Mouse (Mus musculus) macrophage (primary cell): ENCODE measurements around the gene Zfp953. TPM values are rescaled to one million over a fixed set of nuclear protein-coding genes. Genes with fewer than 3 reads are reported as not detected.

Experiments used
- polyA plus RNA-seq: library from polyadenylated mRNA; stranded (reverse); fragments of 250-400 nt; gene quantifications from 3 replicates; pipeline ENCODE4 v1.2.4, GENCODE M21; 2018; ENCODE audit warnings: inconsistent platforms

Zfp953 gene
- polyA plus RNA-seq, 1 experiment from 2014 or later = 4.4 TPM

Other genes starting within 250 kb of the Zfp953 start
- gene Rslcan18, start 244.3 kb downstream of the Zfp953 start, polyA plus RNA-seq = 0.95 to 1.3 TPM (median 1.1 TPM) in 3 replicates
- gene Zfp759, start 238.9 kb downstream of the Zfp953 start, polyA plus RNA-seq = 1.9 to 4.9 TPM (median 2.7 TPM) in 3 replicates
- 6.0 to 10.7 TPM (median 8.7 TPM) in 3 replicates for gene Rsl1, start 187.4 kb downstream of the Zfp953 start, polyA plus RNA-seq
- 4.4 to 6.6 TPM (median 5.4 TPM) in 3 replicates for gene Zfp455, start 166.1 kb downstream of the Zfp953 start, polyA plus RNA-seq
- gene Zfp458, start 82.1 kb downstream of the Zfp953 start, polyA plus RNA-seq = 1.3 to 2.5 TPM (median 1.3 TPM) in 3 replicates
- gene Zfp457, start 54.1 kb downstream of the Zfp953 start, polyA plus RNA-seq = not detected in 3 replicates
- gene Zfp595, start 28.0 kb downstream of the Zfp953 start, polyA plus RNA-seq = 2.8 to 5.1 TPM (median 3.8 TPM) in 3 replicates
- not detected in 3 replicates for gene Gm28044, start 69 bp downstream of the Zfp953 start, polyA plus RNA-seq
- 0.44 to 0.63 TPM in 2 of 3 replicates, not detected in the other for gene Gm28041, start 15.1 kb upstream of the Zfp953 start, polyA plus RNA-seq
- gene Zfp456, start 15.2 kb upstream of the Zfp953 start, polyA plus RNA-seq = 2.0 to 3.9 TPM (median 3.4 TPM) in 3 replicates
- 6.7 to 16.2 TPM (median 12.5 TPM) in 3 replicates for gene Zfp429, start 39.2 kb upstream of the Zfp953 start, polyA plus RNA-seq
- gene Zfp459, start 60.8 kb upstream of the Zfp953 start, polyA plus RNA-seq = 0.06 to 0.61 TPM (median 0.37 TPM) in 3 replicates
- 6.3 to 10.0 TPM (median 9.7 TPM) in 3 replicates for gene Zfp874a, start 91.0 kb upstream of the Zfp953 start, polyA plus RNA-seq
- gene Zfp874b, start 123.7 kb upstream of the Zfp953 start, polyA plus RNA-seq = 4.9 to 9.3 TPM (median 7.7 TPM) in 3 replicates
- gene Zfp58, start 139.9 kb upstream of the Zfp953 start, polyA plus RNA-seq = 4.4 to 10.5 TPM (median 6.7 TPM) in 3 replicates
- not detected in 3 replicates for gene Gm26965, start 165.5 kb upstream of the Zfp953 start, polyA plus RNA-seq
- 19.6 to 25.6 TPM (median 21.4 TPM) in 3 replicates for gene Zfp87, start 165.6 kb upstream of the Zfp953 start, polyA plus RNA-seq
- gene Zfp748, start 193.2 kb upstream of the Zfp953 start, polyA plus RNA-seq = 5.2 to 6.7 TPM (median 6.2 TPM) in 3 replicates
- 9.1 to 16.7 TPM (median 9.3 TPM) in 3 replicates for gene Zfp729b, start 249.1 kb upstream of the Zfp953 start, polyA plus RNA-seq